Mouse (Mus musculus) MEL (cell line): ENCODE data around the gene Synpo2. TPM values are rescaled to one million over a fixed set of nuclear protein-coding genes. Genes with fewer than 3 reads are reported as not detected.

Experiments used
- DNase-seq: peaks from one replicate; pipeline ENCODE4 v3.0.0; 2011; ENCODE audit warnings: low read depth, low spot score
- H3K27ac ChIP-seq: 2 replicates; pipeline ENCODE4 v1.5.1; 2012; ENCODE audit warnings: low read depth, mild to moderate bottlenecking, control low read depth, low read length, moderate library complexity; ENCODE audit not compliant: control insufficient read depth
- H3K27me3 ChIP-seq, 2 experiments: fragments of 150-350 bp in 1 of 2; sonication (generic) in 1 of 2; 2 replicates each; pipeline ENCODE4 v1.6.1; 2012; ENCODE audit warnings: low read length in 2 of 2, mild to moderate bottlenecking in 2 of 2, improper control_type of control experiment in 1 of 2, moderate library complexity in 1 of 2; ENCODE audit not compliant: insufficient read depth in 2 of 2, control insufficient read depth in 1 of 2
- H3K36me3 ChIP-seq, 2 experiments: 2 replicates each; pipeline ENCODE4 v1.6.1; 2012 to 2014; ENCODE audit warnings: low read length in 2 of 2, improper control_type of control experiment in 1 of 2, inconsistent platforms in 1 of 2, mild to moderate bottlenecking in 1 of 2; ENCODE audit not compliant: insufficient read depth in 2 of 2, control insufficient read depth in 1 of 2
- H3K4me1 ChIP-seq, 2 experiments: fragments of 150-350 bp in 1 of 2; sonication (generic) in 1 of 2; 2 replicates each; pipeline ENCODE4 v1.6.1; 2012; ENCODE audit warnings: low read length in 2 of 2, improper control_type of control experiment in 1 of 2, mild to moderate bottlenecking in 1 of 2; ENCODE audit not compliant: insufficient read depth in 2 of 2, control insufficient read depth in 1 of 2
- H3K4me3 ChIP-seq, 2 experiments: fragments of 150-350 bp in 1 of 2; sonication (generic) in 1 of 2; 2 replicates each; pipeline ENCODE4 v1.5.1; 2012; ENCODE audit warnings: low read depth in 2 of 2, low read length in 2 of 2, mild to moderate bottlenecking in 2 of 2, moderate library complexity in 2 of 2, control low read depth in 1 of 2, improper control_type of control experiment in 1 of 2; ENCODE audit not compliant: control insufficient read depth in 1 of 2, insufficient read depth in 1 of 2
- H3K79me2 ChIP-seq: 2 replicates; pipeline ENCODE4 v1.6.1; 2012; ENCODE audit warnings: mild to moderate bottlenecking, low read length, moderate library complexity; ENCODE audit not compliant: control insufficient read depth, poor library complexity, insufficient read depth
- H3K9ac ChIP-seq: 2 replicates; pipeline ENCODE4 v1.6.1; 2012; ENCODE audit warnings: low read depth, mild to moderate bottlenecking, control low read depth, low read length, moderate library complexity; ENCODE audit not compliant: control insufficient read depth, poor library complexity, severe bottlenecking
- H3K9me3 ChIP-seq: fragments of 150-350 bp; sonication (generic); replicated peaks from 2 replicates; pipeline ENCODE4 v1.6.1; 2012; ENCODE audit warnings: mild to moderate bottlenecking, low read length, improper control_type of control experiment, moderate library complexity; ENCODE audit not compliant: insufficient read depth
- BHLHE40 ChIP-seq: IDR thresholded peaks from 2 replicates; pipeline ENCODE4 v1.6.1; 2012; ENCODE audit warnings: low read depth, mild to moderate bottlenecking, inconsistent platforms, low read length, improper control_type of control experiment, borderline replicate concordance
- CHD1 ChIP-seq: IDR thresholded peaks from 2 replicates; pipeline ENCODE4 v1.6.1; 2012; ENCODE audit warnings: low read depth, mild to moderate bottlenecking, inconsistent platforms, low read length, improper control_type of control experiment
- CHD2 ChIP-seq: IDR thresholded peaks from 2 replicates; pipeline ENCODE4 v1.6.1; 2011; ENCODE audit warnings: low read length, improper control_type of control experiment
- CTCF ChIP-seq, 3 experiments: IDR thresholded peaks in 2 of 3; conservative IDR thresholded peaks in 1 of 3; 2 replicates each; pipeline ENCODE4 v1.5.1; 2011 to 2012; ENCODE audit warnings: low read length in 3 of 3, low read depth in 2 of 3, mild to moderate bottlenecking in 2 of 3, improper control_type of control experiment in 1 of 3, inconsistent platforms in 1 of 3, mixed read lengths in 1 of 3, moderate library complexity in 1 of 3; ENCODE audit not compliant: control insufficient read depth in 1 of 3, insufficient read depth in 1 of 3, poor library complexity in 1 of 3, severe bottlenecking in 1 of 3
- ELF1 ChIP-seq: IDR thresholded peaks from 2 replicates; pipeline ENCODE4 v1.6.1; 2014; ENCODE audit warnings: low read depth, mild to moderate bottlenecking, inconsistent platforms, low read length, improper control_type of control experiment, moderate library complexity
- GABPA ChIP-seq: IDR thresholded peaks from 2 replicates; pipeline ENCODE4 v1.6.1; 2012; ENCODE audit warnings: low read depth, mild to moderate bottlenecking, inconsistent platforms, low read length, improper control_type of control experiment, moderate library complexity
- GATA1 ChIP-seq: IDR thresholded peaks from 2 replicates; pipeline ENCODE4 v1.6.1; 2011; ENCODE audit warnings: low read depth, low read length, improper control_type of control experiment
- JUND ChIP-seq: IDR thresholded peaks from 2 replicates; pipeline ENCODE4 v1.6.1; 2011; ENCODE audit warnings: low read depth, mild to moderate bottlenecking, improper control_type of control experiment, low read length
- MAFK ChIP-seq: IDR thresholded peaks from 2 replicates; pipeline ENCODE4 v1.6.1; 2011; ENCODE audit warnings: low read depth, mild to moderate bottlenecking, low read length, improper control_type of control experiment, borderline replicate concordance
- MAX ChIP-seq: IDR thresholded peaks from 2 replicates; pipeline ENCODE4 v1.6.1; 2011; ENCODE audit warnings: low read length, improper control_type of control experiment
- MAZ ChIP-seq: IDR thresholded peaks from 2 replicates; pipeline ENCODE4 v1.6.1; 2012; ENCODE audit warnings: low read depth, mild to moderate bottlenecking, inconsistent platforms, low read length, improper control_type of control experiment
- MXI1 ChIP-seq: IDR thresholded peaks from 2 replicates; pipeline ENCODE4 v1.6.1; 2011; ENCODE audit warnings: mild to moderate bottlenecking, low read depth, low read length, improper control_type of control experiment
- MYC ChIP-seq: IDR thresholded peaks from 2 replicates; pipeline ENCODE4 v1.6.1; 2011; ENCODE audit warnings: low read depth, mild to moderate bottlenecking, low read length, improper control_type of control experiment, moderate library complexity
- NELFE ChIP-seq: IDR thresholded peaks from 2 replicates; pipeline ENCODE4 v1.6.1; 2011; ENCODE audit warnings: low read depth, low read length, improper control_type of control experiment
- NRF1 ChIP-seq: IDR thresholded peaks from 2 replicates; pipeline ENCODE4 v1.6.1; 2014; ENCODE audit warnings: low read depth, mild to moderate bottlenecking, inconsistent platforms, low read length, improper control_type of control experiment, moderate library complexity; ENCODE audit not compliant: poor library complexity, insufficient read depth, severe bottlenecking
- POLR2AphosphoS2 ChIP-seq: IDR thresholded peaks from 2 replicates; pipeline ENCODE4 v1.6.1; 2011; ENCODE audit warnings: low read length, improper control_type of control experiment
- RCOR1 ChIP-seq: IDR thresholded peaks from 2 replicates; pipeline ENCODE4 v1.6.1; 2012; ENCODE audit warnings: low read depth, mild to moderate bottlenecking, inconsistent platforms, low read length, improper control_type of control experiment
- SIN3A ChIP-seq: IDR thresholded peaks from 2 replicates; pipeline ENCODE4 v1.6.1; 2012; ENCODE audit warnings: low read length, improper control_type of control experiment, inconsistent platforms
- UBTF ChIP-seq: IDR thresholded peaks from 2 replicates; pipeline ENCODE4 v1.6.1; 2012; ENCODE audit warnings: low read depth, mild to moderate bottlenecking, inconsistent platforms, low read length, improper control_type of control experiment, moderate library complexity, borderline replicate concordance; ENCODE audit not compliant: insufficient read depth
- ZC3H11A ChIP-seq: IDR thresholded peaks from 2 replicates; pipeline ENCODE4 v1.6.1; 2012; ENCODE audit warnings: low read depth, mild to moderate bottlenecking, inconsistent platforms, low read length, improper control_type of control experiment
- ZKSCAN1 ChIP-seq: IDR thresholded peaks from 2 replicates; pipeline ENCODE4 v1.6.1; 2012; ENCODE audit warnings: low read depth, mild to moderate bottlenecking, inconsistent platforms, low read length, improper control_type of control experiment, moderate library complexity
- polyA plus RNA-seq, 2 experiments: library from polyadenylated mRNA; stranded (reverse) in 1 of 2; unstranded in 1 of 2; fragments of >175 nt in 1 of 2; fragments of >200 nt in 1 of 2; gene quantifications; 2 replicates each; pipeline versions ENCODE4 v1.2.1 to v1.2.4; 2012; ENCODE audit warnings: low replicate concordance in 2 of 2, low read depth in 1 of 2; ENCODE audit not compliant: insufficient read length in 2 of 2, insufficient read depth in 1 of 2, missing spikeins in 1 of 2
- total RNA-seq: library from RNA; depleted of rRNA; stranded (reverse); fragments of 300-350 nt; gene quantifications from 2 replicates; pipeline ENCODE4 v1.2.3, GENCODE M21; 2012

Synpo2 gene
- total and polyA plus RNA-seq, 3 experiments: 0.04 TPM; not detected in 2

DNA sequence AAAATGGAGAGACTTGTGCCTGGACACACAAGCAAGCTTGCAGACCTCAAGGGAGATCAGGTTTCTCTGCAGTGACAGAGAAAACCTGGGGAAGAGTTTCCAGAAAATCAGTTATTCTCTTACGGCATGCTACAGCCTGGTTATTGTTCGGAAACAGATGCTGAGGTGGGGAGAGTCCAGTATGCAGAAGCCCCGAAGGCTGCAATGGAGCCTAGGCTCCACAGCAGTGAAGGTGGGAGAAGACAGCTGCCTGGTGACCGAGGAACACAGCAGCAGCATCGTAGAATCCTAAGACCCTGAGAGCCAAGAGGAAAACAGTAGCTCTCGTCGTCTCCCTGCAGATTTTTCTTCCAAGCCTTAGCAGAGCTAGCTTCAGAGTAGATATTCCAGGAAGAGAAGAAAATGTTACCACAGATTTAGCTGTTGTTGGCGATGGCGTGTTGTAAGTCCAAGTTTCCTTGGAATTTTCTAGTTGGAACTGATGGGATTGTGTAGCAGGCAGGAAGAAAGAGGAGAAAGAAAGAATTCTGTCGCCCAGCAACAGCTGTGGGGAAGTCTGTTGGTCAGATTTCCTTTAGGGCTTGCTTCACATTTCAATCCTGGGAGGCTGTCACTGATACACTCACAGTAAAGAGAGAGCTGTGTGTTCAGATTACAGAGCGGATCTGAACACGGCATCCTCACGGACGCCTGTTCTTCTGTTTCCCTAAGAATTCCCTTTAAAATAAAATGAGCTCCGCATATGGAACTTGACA, 48.4 kb downstream of the Synpo2 start:
- H3K4me1 ChIP-seq: no peaks in the 10 kb centered on the region; a peak in 1 of 4 replicates
- H3K9me3 ChIP-seq: no peaks in the 10 kb centered on the region
- H3K9ac ChIP-seq: no peak overlapping the region
- no peaks in the 10 kb centered on the region for H3K36me3 ChIP-seq
- H3K79me2 ChIP-seq: no peaks in the 10 kb centered on the region
- H3K4me3 ChIP-seq: no peak overlapping the region
- H3K27me3 ChIP-seq: 0 out of 4 replicates have a peak, but pooled peaks cover 0 to 2% of the 10 kb centered on the region in 2 experiments
- no peak overlapping the region for H3K27ac ChIP-seq
- no peak for TF ChIP-seq BHLHE40
- TF ChIP-seq NELFE: no peak
- no peak for TF ChIP-seq MAFK
- no peak for TF ChIP-seq POLR2AphosphoS2
- TF ChIP-seq ZKSCAN1: no peak
- no peak for TF ChIP-seq CTCF (IDR thresholded peaks at IDR 0.05 in 2 of 3, conservative IDR thresholded peaks at IDR 0.05 in 1 of 3; ENCODE audit: control insufficient read depth in 1 of 3, insufficient read depth in 1 of 3, low read depth in 2 of 3, low read length in 3 of 3, poor library complexity in 1 of 3, severe bottlenecking in 1 of 3)
- no peak for TF ChIP-seq MXI1
- TF ChIP-seq ELF1: no peak
- TF ChIP-seq GABPA: no peak
- no peak for TF ChIP-seq JUND
- no peak for TF ChIP-seq MAX
- TF ChIP-seq UBTF: no peak
- no peak for TF ChIP-seq GATA1
- TF ChIP-seq MAZ: no peak
- TF ChIP-seq NRF1: no peak
- TF ChIP-seq CHD2: no peak
- no peak for TF ChIP-seq RCOR1
- no peak for TF ChIP-seq CHD1
- no peak for TF ChIP-seq ZC3H11A
- no peak for DNase-seq

GRCm38 (mm10) chr3:123185238-123185925, 50.6 kb downstream of the Synpo2 start:
- Histone ChIP-seq H3K79me2 (no peaks in the 10 kb centered on the region), H3K36me3 (no peaks in the 10 kb centered on the region), H3K4me3 (no peak overlapping the region), H3K9me3 (no peaks in the 10 kb centered on the region), H3K27me3 (0 out of 4 replicates have a peak, but pooled peaks cover 0 to 2% of the 10 kb centered on the region in 2 experiments), H3K9ac (no peak overlapping the region), H3K27ac (no peak overlapping the region), H3K4me1 (no peaks in the 10 kb centered on the region)
- TF ChIP-seq SIN3A (no peak), NELFE (no peak), MYC (no peak)
- DNase-seq: no peak
